Mouse (Mus musculus) forebrain, embryonic 11.5 days (tissue): ENCODE measurements around the gene Drc3. TPM values are rescaled to one million over a fixed set of nuclear protein-coding genes. Genes with fewer than 3 reads are reported as not detected.

Experiments used
- ATAC-seq: fragments of 200-750 bp; cut with Nextera tagmentation; replicated peaks from 2 replicates; pipeline ENCODE4 v1.8.0; 2017; ENCODE audit warnings: moderate TSS enrichment; ENCODE audit not compliant: low FRiP score
- DNase-seq: peaks from one replicate; pipeline ENCODE4 v3.0.0-alpha.2; 2017; ENCODE audit warnings: low spot score
- H3K27ac ChIP-seq: fragments of 300-500 bp; sonication (generic); 2 replicates; pipeline ENCODE4 v1.5.1; 2014; ENCODE audit warnings: low read depth, low read length
- H3K27me3 ChIP-seq: fragments of 300-500 bp; sonication (generic); 2 replicates; pipeline ENCODE4 v1.6.1; 2014; ENCODE audit warnings: mild to moderate bottlenecking, low read length, mixed read lengths; ENCODE audit not compliant: control insufficient read depth, insufficient read depth
- H3K36me3 ChIP-seq: fragments of 300-500 bp; sonication (generic); 2 replicates; pipeline ENCODE4 v1.6.1; 2014; ENCODE audit warnings: mild to moderate bottlenecking, low read length, moderate library complexity, mixed read lengths; ENCODE audit not compliant: control insufficient read depth, insufficient read depth
- H3K4me1 ChIP-seq: fragments of 300-500 bp; sonication (generic); replicated peaks from 2 replicates; pipeline ENCODE4 v1.6.1; 2014; ENCODE audit warnings: low read length, mixed read lengths; ENCODE audit not compliant: control insufficient read depth, insufficient read depth
- H3K4me2 ChIP-seq: fragments of 300-500 bp; sonication (generic); 2 replicates; pipeline ENCODE4 v1.6.1; 2014; ENCODE audit warnings: low read depth, mild to moderate bottlenecking, low read length, moderate library complexity, mixed read lengths; ENCODE audit not compliant: severe bottlenecking
- H3K4me3 ChIP-seq: fragments of 300-500 bp; sonication (generic); 2 replicates; pipeline ENCODE4 v1.5.1; 2014; ENCODE audit warnings: low read depth, low read length
- H3K9ac ChIP-seq: fragments of 300-500 bp; sonication (generic); 2 replicates; pipeline ENCODE4 v1.6.1; 2014; ENCODE audit warnings: low read length
- H3K9me3 ChIP-seq: fragments of 300-500 bp; sonication (generic); 2 replicates; pipeline ENCODE4 v1.6.1; 2016; ENCODE audit warnings: low read length, mixed read lengths; ENCODE audit not compliant: control insufficient read depth
- WGBS: fragments of 180-500 bp; shearing (Covaris S2); extraction: QIAGEN DNeasy Blood & Tissue Kit; methylation state at CpG from one replicate; pipeline ENCODE4 v1.1.7; 2014; 5-methylcytosine and 5-hydroxymethylcytosine counted together
- polyA plus RNA-seq: library from polyadenylated mRNA; unstranded; fragments of >200 nt; fragmentation: Nextera tagmentation; extraction: Ambion mirVana; gene quantifications from 2 replicates; pipeline ENCODE4 v1.2.1, GENCODE M21; 2014

Drc3 gene
- 1.6 and 2.1 TPM in 2 replicates for polyA plus RNA-seq

- DNase-seq (peak; percentile 99), ATAC-seq (peak; percentile 100)
- Histone ChIP-seq H3K4me2 (peak within 1 kb of the TSS; percentile 86), H3K4me3 (peak within 1 kb of the TSS; percentile 60), H3K27ac (no peak within 1 kb of the TSS), H3K36me3 (no peaks in the 10 kb centered on the region), H3K4me1 (no peaks in the 10 kb centered on the region; the same call in 1 of the 2 replicates), H3K27me3 (no peaks in the 10 kb centered on the region), H3K9ac (peak within 1 kb of the TSS; percentile 61), H3K9me3 (no peaks in the 10 kb centered on the region)
- under 1% methylated on average over 57 of the region's 57 CpGs for WGBS
Observed at GRCm38 (mm10) chr11:60352559-60353411, at the start of gene Drc3, which contains the start of gene Tom1l2. TSS of gene Drc3 (plus strand) at chr11:60353329. TSS of gene Tom1l2 (minus strand) at chr11:60352905.

DNA sequence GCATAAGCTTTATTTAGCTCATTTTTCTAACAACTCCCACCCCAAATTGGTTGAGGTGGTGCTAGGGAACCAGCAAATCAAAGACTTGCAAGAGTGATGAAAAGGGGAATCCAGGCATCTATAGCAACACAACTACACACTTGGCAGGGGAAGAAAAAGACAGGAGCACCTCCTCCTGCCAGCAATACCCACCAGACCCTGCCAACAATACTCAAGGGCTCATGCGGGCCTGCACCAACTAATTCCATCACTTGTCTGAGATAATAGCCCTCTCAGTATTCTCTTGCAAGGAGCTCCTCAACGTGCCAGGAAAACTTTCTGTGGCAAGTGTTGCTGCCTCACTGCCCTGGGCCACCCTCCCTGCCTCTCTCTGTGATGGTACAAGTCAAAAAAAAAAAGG is 49.6 kb upstream of the Drc3 start:
- Histone ChIP-seq H3K4me2 (no peak overlapping the region), H3K4me3 (no peak overlapping the region), H3K27ac (no peak overlapping the region), H3K4me1 (peaks cover 16% of the 10 kb centered on the region), H3K27me3 (no peaks in the 10 kb centered on the region), H3K9me3 (no peaks in the 10 kb centered on the region), H3K36me3 (no peaks in the 10 kb centered on the region), H3K9ac (no peak overlapping the region)
- DNase-seq (no peak), ATAC-seq (no peak)
- 74% methylated on average over 2 of the region's 2 CpGs for WGBS

DNA sequence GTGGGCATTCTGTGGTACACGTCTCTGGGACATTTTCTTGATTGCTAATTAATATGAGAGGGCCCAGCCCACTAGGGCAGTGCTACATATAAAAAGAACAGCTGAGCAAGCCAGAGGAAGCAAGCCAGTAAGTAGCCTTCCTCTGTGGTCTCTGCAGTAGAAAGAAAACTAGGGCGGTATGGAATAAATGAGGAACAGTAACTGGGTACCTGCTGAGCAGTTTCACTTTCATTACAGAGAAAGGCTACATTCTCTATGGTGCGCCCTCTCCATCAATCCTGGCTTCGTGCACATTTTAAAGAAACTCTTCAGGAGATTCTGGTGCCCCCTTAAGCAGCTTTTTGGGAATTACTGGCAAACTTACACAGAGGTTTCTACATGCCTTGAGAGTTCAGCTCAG is 47.5 kb upstream of the Drc3 start:
- H3K27ac ChIP-seq, result no peak overlapping the region
- H3K4me1 ChIP-seq, result peaks cover 13% of the 10 kb centered on the region
- no peak overlapping the region for H3K4me3 ChIP-seq
- no peaks in the 10 kb centered on the region for H3K27me3 ChIP-seq
- ATAC-seq (no peak), DNase-seq (no peak)
- H3K9me3 ChIP-seq, result no peaks in the 10 kb centered on the region
- H3K4me2 ChIP-seq, result no peak overlapping the region
- H3K36me3 ChIP-seq, result no peaks in the 10 kb centered on the region
- WGBS, result 59% methylated on average over 4 of the region's 4 CpGs
- no peak overlapping the region for H3K9ac ChIP-seq

DNA sequence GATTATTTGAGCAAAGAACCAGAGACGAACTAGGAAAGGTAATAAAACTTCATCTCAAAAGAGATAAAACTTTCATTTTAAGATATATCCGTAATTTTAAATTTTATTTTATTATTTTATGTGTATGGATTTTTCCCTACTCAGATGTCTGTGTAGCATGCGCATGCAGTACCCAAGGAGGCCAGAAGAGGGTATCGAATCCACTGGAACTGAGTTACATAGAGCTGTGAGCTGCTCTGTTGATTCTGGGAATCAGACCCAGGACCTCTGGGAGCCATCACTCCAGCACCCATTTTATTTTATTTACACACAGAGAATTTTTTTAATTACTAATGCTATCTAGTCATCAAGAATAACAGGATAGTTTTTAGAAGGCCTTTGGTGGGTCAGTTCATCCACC is 46.3 kb upstream of the Drc3 start:
- DNase-seq (peak; percentile 72), ATAC-seq (no peak)
- WGBS, result 55% methylated on average over 4 of the region's 4 CpGs
- Histone ChIP-seq H3K27ac (no peak overlapping the region), H3K4me1 (peaks cover 13% of the 10 kb centered on the region), H3K9me3 (no peaks in the 10 kb centered on the region), H3K4me2 (no peak overlapping the region), H3K36me3 (no peaks in the 10 kb centered on the region), H3K9ac (no peak overlapping the region), H3K27me3 (no peaks in the 10 kb centered on the region), H3K4me3 (no peak overlapping the region)

DNA sequence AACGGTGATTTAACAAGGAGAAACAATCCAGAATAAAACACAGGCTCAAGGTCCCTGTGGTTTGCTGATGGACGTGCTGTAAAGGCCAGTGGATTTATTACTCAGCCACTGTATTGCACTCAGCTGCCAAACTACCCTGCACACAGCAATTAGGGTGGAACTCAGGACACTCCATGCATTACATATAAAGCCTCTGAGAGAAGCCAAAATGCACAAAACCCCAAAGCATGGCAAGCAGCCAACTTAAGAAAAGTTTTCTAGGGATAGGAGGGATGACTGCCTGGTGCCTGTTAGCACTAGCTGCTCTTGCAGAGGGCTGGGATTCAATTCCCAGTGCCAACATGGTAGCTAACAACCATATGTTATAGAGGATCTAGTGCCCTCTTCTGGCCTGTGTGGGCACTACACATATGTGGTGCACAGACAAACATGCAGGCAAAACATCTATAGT is 45.7 kb upstream of the Drc3 start:
- H3K27me3 ChIP-seq, result no peaks in the 10 kb centered on the region
- H3K36me3 ChIP-seq, result no peaks in the 10 kb centered on the region
- H3K4me2 ChIP-seq, result no peak overlapping the region
- WGBS, result 81% methylated on average over 2 of the region's 2 CpGs
- no peak overlapping the region for H3K4me3 ChIP-seq
- peaks cover 9% of the 10 kb centered on the region for H3K4me1 ChIP-seq
- no peaks in the 10 kb centered on the region for H3K9me3 ChIP-seq
- no peak overlapping the region for H3K9ac ChIP-seq
- no peak overlapping the region for H3K27ac ChIP-seq
- ATAC-seq, result no peak
- DNase-seq, result no peak

- Histone ChIP-seq H3K4me3 (no peak overlapping the region), H3K9me3 (no peaks in the 10 kb centered on the region), H3K4me1 (peaks cover 9% of the 10 kb centered on the region), H3K27me3 (no peaks in the 10 kb centered on the region), H3K27ac (no peak overlapping the region), H3K36me3 (no peaks in the 10 kb centered on the region), H3K9ac (no peak overlapping the region), H3K4me2 (no peak overlapping the region)
- WGBS, result 91% methylated on average over 2 of the region's 2 CpGs
- ATAC-seq, result no peak
- DNase-seq, result no peak
Observed at GRCm38 (mm10) chr11:60308061-60308460, 45.1 kb upstream of the Drc3 start.

GRCm38 (mm10) chr11:60308506-60309116 is 44.5 kb upstream of the Drc3 start:
- DNase-seq, result no peak
- Histone ChIP-seq H3K4me2 (no peak overlapping the region), H3K4me1 (peaks cover 9% of the 10 kb centered on the region), H3K27me3 (no peaks in the 10 kb centered on the region), H3K27ac (no peak overlapping the region), H3K9me3 (no peaks in the 10 kb centered on the region), H3K4me3 (no peak overlapping the region), H3K36me3 (no peaks in the 10 kb centered on the region), H3K9ac (no peak overlapping the region)
- no peak for ATAC-seq
- 83% methylated on average over 12 of the region's 12 CpGs for WGBS

GRCm38 (mm10) chr11:60309875-60310274 is 43.3 kb upstream of the Drc3 start:
- no peaks in the 10 kb centered on the region for H3K27me3 ChIP-seq
- no peak overlapping the region for H3K4me3 ChIP-seq
- no peak for ATAC-seq
- DNase-seq, result no peak
- no peak overlapping the region for H3K9ac ChIP-seq
- peaks cover 9% of the 10 kb centered on the region for H3K4me1 ChIP-seq
- no peak overlapping the region for H3K27ac ChIP-seq
- no peaks in the 10 kb centered on the region for H3K36me3 ChIP-seq
- no peaks in the 10 kb centered on the region for H3K9me3 ChIP-seq
- H3K4me2 ChIP-seq, result no peak overlapping the region
